Mouse (Mus musculus): Measurements from ENCODE around the gene Rbfox2. TPM values are rescaled to one million over a fixed set of nuclear protein-coding genes. Genes with fewer than 3 reads are reported as not detected.
A peak's percentile ranks its signal among the peaks of the same experiment; 100 is the strongest.
"Not testable (repeated sequence)": the region's sequence is repeated elsewhere in the genome, so short reads cannot be mapped to it uniquely, and the experiment has no call there.

The Rbfox2 gene
- total RNA-seq, 2 experiments from 2014 or later: 102 to 104 TPM

GRCm38 (mm10) chr15:77276300-77276699, 30.5 kb downstream of the Rbfox2 start:
- no peak for DNase-seq (ENCODE audit: low spot score in 2 of 2)

GRCm38 (mm10) chr15:77275572-77275971, 31.2 kb downstream of the Rbfox2 start:
- DNase-seq (ENCODE audit: low spot score in 2 of 2): no peak

- no peak for DNase-seq (ENCODE audit: low spot score in 2 of 2)
Measured at GRCm38 (mm10) chr15:77273947-77274346, 32.9 kb downstream of the Rbfox2 start.

GRCm38 (mm10) chr15:77271285-77271684, 35.5 kb downstream of the Rbfox2 start:
- no peak for DNase-seq (ENCODE audit: low spot score in 2 of 2)

GRCm38 (mm10) chr15:77269496-77269895, 37.3 kb downstream of the Rbfox2 start:
- DNase-seq (ENCODE audit: low spot score in 2 of 2): not testable (repeated sequence)

GRCm38 (mm10) chr15:77268415-77268814, 38.4 kb downstream of the Rbfox2 start:
- DNase-seq (ENCODE audit: low spot score in 2 of 2): no peak

- DNase-seq (ENCODE audit: low spot score in 2 of 2): no peak
Measured at GRCm38 (mm10) chr15:77265318-77265717, 41.5 kb downstream of the Rbfox2 start.

- no peak for DNase-seq (ENCODE audit: low spot score in 2 of 2)
Measured at GRCm38 (mm10) chr15:77264314-77264713, 42.5 kb downstream of the Rbfox2 start.

GRCm38 (mm10) chr15:77262782-77263181, 44.0 kb downstream of the Rbfox2 start:
- DNase-seq (ENCODE audit: low spot score in 2 of 2): no peak

GRCm38 (mm10) chr15:77257437-77258229, 49.2 kb downstream of the Rbfox2 start:
- DNase-seq (ENCODE audit: low spot score in 2 of 2): peak in 1 of 2 experiments; percentile 27

- DNase-seq (ENCODE audit: low spot score in 2 of 2): no peak
Measured at GRCm38 (mm10) chr15:77256782-77257181, 50.0 kb downstream of the Rbfox2 start.

- no peak for DNase-seq (ENCODE audit: low spot score in 2 of 2)
Measured at GRCm38 (mm10) chr15:77254636-77255035, 52.2 kb downstream of the Rbfox2 start.

GRCm38 (mm10) chr15:77254128-77254527, 52.7 kb downstream of the Rbfox2 start:
- DNase-seq (ENCODE audit: low spot score in 2 of 2): no peak

- no peak for DNase-seq (ENCODE audit: low spot score in 2 of 2)
Measured at GRCm38 (mm10) chr15:77251706-77252105, 55.1 kb downstream of the Rbfox2 start.

GRCm38 (mm10) chr15:77250806-77251205, 56.0 kb downstream of the Rbfox2 start:
- DNase-seq (ENCODE audit: low spot score in 2 of 2): no peak

- DNase-seq (ENCODE audit: low spot score in 2 of 2): no peak
Measured at GRCm38 (mm10) chr15:77249421-77249820, 57.4 kb downstream of the Rbfox2 start.

GRCm38 (mm10) chr15:77245418-77246365, 61.1 kb downstream of the Rbfox2 start:
- no peak for DNase-seq (ENCODE audit: low spot score in 2 of 2)

- DNase-seq (ENCODE audit: low spot score in 2 of 2): no peak
Measured at GRCm38 (mm10) chr15:77244634-77245033, 62.2 kb downstream of the Rbfox2 start.

GRCm38 (mm10) chr15:77243876-77244560, 62.8 kb downstream of the Rbfox2 start:
- DNase-seq (ENCODE audit: low spot score in 2 of 2): no peak

GRCm38 (mm10) chr15:77240607-77241006, 66.2 kb downstream of the Rbfox2 start:
- DNase-seq (ENCODE audit: low spot score in 2 of 2): no peak

- no peak for DNase-seq (ENCODE audit: low spot score in 2 of 2)
Measured at GRCm38 (mm10) chr15:77239564-77239963, 67.2 kb downstream of the Rbfox2 start.

Measured in adrenal gland, postnatal 4 days (tissue).